Mouse (Mus musculus) C3H10T1/2 (cell line): ENCODE data around the gene Btn2a2. TPM values are rescaled to one million over a fixed set of nuclear protein-coding genes. Genes with fewer than 3 reads are reported as not detected.

Experiments used
- polyA plus RNA-seq, 2 experiments: library from polyadenylated mRNA; unstranded; fragments of >200 nt; fragmentation: generic; extraction: Trizol; gene quantifications; one replicate each; pipeline ENCODE4 v1.2.1; 2012; ENCODE audit warnings: missing spikeins in 2 of 2

Gene Btn2a2
- polyA plus RNA-seq, result under 1 TPM in 1 of 2 experiments, not detected in 1; 0.15 TPM

GRCm38 (mm10) chr13:23488400-23489322 lies at the start of gene Btn2a2:
Gene Btn2a2, minus strand, starts transcription at chr13:23488857.

GRCm38 (mm10) chr13:23535137-23536075 lies 46.7 kb upstream of the Btn2a2 start, which contains the start of gene Hist1h3g:
Gene Hist1h3g, plus strand, starts transcription at chr13:23535422.

DNA sequence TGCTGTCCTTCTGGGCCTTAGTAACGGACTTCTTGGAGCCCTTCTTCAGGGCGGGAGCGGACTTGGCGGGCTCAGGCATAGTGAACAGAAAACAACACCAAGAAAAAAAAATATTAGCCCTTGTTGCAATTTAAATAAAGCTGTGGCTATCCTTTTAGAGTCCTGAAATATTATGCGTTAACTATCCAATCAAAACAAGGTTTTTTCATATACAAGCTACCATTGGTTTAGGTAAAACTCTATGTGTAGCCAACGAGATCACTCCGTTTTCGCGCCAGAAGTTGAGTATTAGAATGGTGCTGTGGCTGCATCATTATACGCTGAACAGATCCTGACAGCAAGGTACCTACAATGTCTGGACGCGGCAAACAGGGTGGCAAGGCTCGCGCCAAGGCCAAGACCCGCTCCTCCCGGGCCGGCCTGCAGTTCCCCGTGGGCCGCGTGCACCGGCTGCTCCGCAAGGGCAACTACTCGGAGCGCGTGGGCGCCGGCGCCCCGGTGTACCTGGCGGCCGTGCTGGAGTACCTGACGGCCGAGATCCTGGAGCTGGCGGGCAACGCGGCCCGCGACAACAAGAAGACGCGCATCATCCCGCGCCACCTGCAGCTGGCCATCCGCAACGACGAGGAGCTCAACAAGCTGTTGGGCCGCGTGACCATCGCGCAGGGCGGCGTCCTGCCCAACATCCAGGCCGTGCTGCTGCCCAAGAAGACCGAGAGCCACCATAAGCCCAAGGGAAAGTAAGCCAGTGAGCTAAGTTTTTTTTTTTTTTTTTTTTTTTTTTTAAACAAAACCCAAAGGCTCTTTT lies 45.1 kb upstream of the Btn2a2 start, which contains the start of gene Hist1h2af:
TSS of gene Hist1h2af (plus strand) at position 347 of the 808 bp plus-strand sequence.

DNA sequence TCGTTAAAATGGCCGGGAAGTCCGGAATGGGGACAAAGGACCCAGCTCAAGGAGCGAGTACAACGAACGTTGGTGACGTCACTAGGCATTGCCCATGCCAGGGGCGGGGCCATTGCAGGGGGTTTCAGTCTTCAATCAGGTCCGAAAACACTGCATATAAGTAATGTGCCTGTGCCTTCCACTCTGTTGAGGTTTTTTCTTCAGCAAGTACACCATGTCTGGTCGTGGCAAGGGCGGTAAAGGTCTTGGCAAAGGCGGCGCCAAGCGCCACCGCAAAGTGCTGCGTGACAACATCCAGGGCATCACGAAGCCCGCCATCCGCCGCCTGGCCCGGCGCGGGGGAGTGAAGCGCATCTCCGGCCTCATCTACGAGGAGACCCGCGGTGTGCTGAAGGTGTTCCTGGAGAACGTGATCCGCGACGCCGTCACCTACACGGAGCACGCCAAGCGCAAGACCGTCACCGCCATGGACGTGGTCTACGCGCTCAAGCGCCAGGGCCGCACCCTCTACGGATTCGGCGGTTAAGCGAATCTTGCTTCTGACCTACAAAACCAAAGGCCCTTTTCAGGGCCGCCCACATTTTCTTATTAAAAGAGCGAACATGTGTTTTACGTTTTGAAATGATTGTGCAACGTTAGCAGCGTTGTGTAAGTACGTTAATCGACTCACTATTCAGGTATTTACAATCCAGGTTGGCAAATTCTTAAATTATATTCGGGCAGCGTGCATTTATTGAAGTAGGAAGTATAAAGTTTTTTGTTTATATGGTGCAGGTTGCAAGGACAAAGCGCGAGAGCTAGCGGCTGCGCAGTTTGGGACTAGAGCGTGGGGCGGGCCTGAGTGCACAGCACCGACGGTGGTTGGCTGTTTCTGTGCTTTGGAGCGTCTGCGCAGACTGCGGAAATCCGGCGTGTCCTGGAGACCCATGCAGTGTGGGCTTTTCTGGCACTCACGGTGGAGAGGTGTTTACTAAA lies 42.5 kb upstream of the Btn2a2 start, which contains the start of gene Hist1h4h:
TSS of gene Hist1h4h (plus strand) at position 150 of the 975 bp plus-strand sequence.

DNA sequence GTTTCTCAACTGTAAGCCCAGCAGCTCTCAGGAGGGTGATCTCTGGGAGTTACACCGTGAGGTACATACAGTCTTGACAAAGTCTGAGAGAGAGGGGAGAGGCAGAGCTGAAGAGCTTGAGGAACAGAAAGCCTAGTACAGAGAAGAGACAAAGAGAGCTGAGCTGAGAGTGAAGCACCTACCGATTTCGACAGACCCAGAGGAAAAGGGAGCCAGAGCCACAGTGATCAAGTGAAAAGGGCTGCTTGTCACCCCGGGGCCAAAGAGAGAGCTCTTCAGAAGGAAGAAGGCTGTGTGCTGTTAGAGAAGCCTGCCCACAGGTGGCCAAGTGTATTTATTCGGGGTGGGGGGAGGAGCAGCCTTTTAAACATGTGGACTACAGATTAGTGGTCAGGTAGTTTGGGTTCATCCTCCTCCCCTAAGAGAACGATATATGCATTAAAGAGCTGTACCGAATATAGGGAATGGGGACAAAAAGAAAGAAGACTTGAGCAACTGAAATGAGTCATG lies 23.0 kb downstream of the Btn2a2 start, which contains the start of gene Btn1a1:
TSS of gene Btn1a1 (minus strand) at position 302 of the 510 bp plus-strand sequence.

Other genes with a start within 250 kb of the Btn2a2 start
- not detected for gene Vmn1r223, start 241.7 kb downstream of the Btn2a2 start, polyA plus RNA-seq
- 1 to 10 TPM in 1 of 2 experiments, under 1 TPM in 1; 0.22 to 1.4 TPM for gene Zfp322a, start 119.6 kb downstream of the Btn2a2 start, polyA plus RNA-seq
- gene Abt1, start 65.0 kb downstream of the Btn2a2 start, polyA plus RNA-seq, result 10 to 100 TPM in 1 of 2 experiments, 1 to 10 TPM in 1; 9.5 to 13.6 TPM
- gene Btn1a1, start 23.0 kb downstream of the Btn2a2 start, polyA plus RNA-seq, result not detected
- gene Hist1h4h, start 42.2 kb upstream of the Btn2a2 start, polyA plus RNA-seq, result 10 to 100 TPM; 21.7 to 26.9 TPM
- 10 to 100 TPM; 20.1 to 25.8 TPM for gene Hist1h2af, start 45.0 kb upstream of the Btn2a2 start, polyA plus RNA-seq
- gene Hist1h3g, start 46.6 kb upstream of the Btn2a2 start, polyA plus RNA-seq, result 10 to 100 TPM in 1 of 2 experiments, 1 to 10 TPM in 1; 4.5 to 20.4 TPM
- gene Hist1h2bh, start 54.5 kb upstream of the Btn2a2 start, polyA plus RNA-seq, result 1 to 10 TPM; 1.5 to 3.4 TPM
- gene Hist1h3f, start 55.2 kb upstream of the Btn2a2 start, polyA plus RNA-seq, result 1 to 10 TPM in 1 of 2 experiments, under 1 TPM in 1; 0.91 to 3.6 TPM
- 10 to 100 TPM in 1 of 2 experiments, 1 to 10 TPM in 1; 6.4 to 30.1 TPM for gene Hist1h4f, start 62.8 kb upstream of the Btn2a2 start, polyA plus RNA-seq
- gene Hist1h1d, start 64.4 kb upstream of the Btn2a2 start, polyA plus RNA-seq, result under 1 TPM; 0.65 to 0.84 TPM
- 1 to 10 TPM; 1.8 to 8.3 TPM for gene Hist1h3e, start 73.5 kb upstream of the Btn2a2 start, polyA plus RNA-seq
- 10 to 100 TPM in 1 of 2 experiments, 1 to 10 TPM in 1; 9.3 to 21.9 TPM for gene Hist1h2ae, start 82.4 kb upstream of the Btn2a2 start, polyA plus RNA-seq
- gene Hist1h2bg, start 82.5 kb upstream of the Btn2a2 start, polyA plus RNA-seq, result 10 to 100 TPM in 1 of 2 experiments, 1 to 10 TPM in 1; 7.9 to 12.4 TPM
- gene Hist1h2bf, start 85.3 kb upstream of the Btn2a2 start, polyA plus RNA-seq, result 10 to 100 TPM in 1 of 2 experiments, 1 to 10 TPM in 1; 2.2 to 10.3 TPM
- 1 to 10 TPM; 1.1 to 3.1 TPM for gene Hist1h2ad, start 85.5 kb upstream of the Btn2a2 start, polyA plus RNA-seq
- gene Hist1h3d, start 86.9 kb upstream of the Btn2a2 start, polyA plus RNA-seq, result 1 to 10 TPM; 2.9 to 3.0 TPM
- gene Hist1h4d, start 92.7 kb upstream of the Btn2a2 start, polyA plus RNA-seq, result 10 to 100 TPM in 1 of 2 experiments, 1 to 10 TPM in 1; 3.2 to 10.4 TPM
- gene Hist1h2be, start 132.3 kb upstream of the Btn2a2 start, polyA plus RNA-seq, result 1 to 10 TPM; 1.4 to 2.5 TPM
- 1 to 10 TPM; 1.7 to 3.9 TPM for gene Hist1h1e, start 133.7 kb upstream of the Btn2a2 start, polyA plus RNA-seq
- gene Hist1h2ac, start 195.1 kb upstream of the Btn2a2 start, polyA plus RNA-seq, result under 1 TPM; 0.98 TPM
- 10 to 100 TPM; 11.8 to 98.9 TPM for gene Hist1h2bc, start 195.3 kb upstream of the Btn2a2 start, polyA plus RNA-seq
- gene Hist1h1t, start 207.0 kb upstream of the Btn2a2 start, polyA plus RNA-seq, result under 1 TPM in 1 of 2 experiments, not detected in 1; 0.27 TPM
- gene Hist1h4c, start 209.6 kb upstream of the Btn2a2 start, polyA plus RNA-seq, result 1 to 10 TPM; 1.3 to 3.2 TPM
- under 1 TPM; 0.15 to 0.91 TPM for gene Hfe, start 222.0 kb upstream of the Btn2a2 start, polyA plus RNA-seq
- 100 to 1,000 TPM in 1 of 2 experiments, 10 to 100 TPM in 1; 12.7 to 138 TPM for gene Hist1h1c, start 250.0 kb upstream of the Btn2a2 start, polyA plus RNA-seq